Mouse (Mus musculus) urinary bladder, postnatal 10 days (tissue): Measurements from ENCODE around the gene Depdc1b.

ENCODE experiments used
- DNase-seq: peaks from one replicate; pipeline ENCODE4 v3.0.0; 2022; ENCODE audit warnings: low spot score

Depdc1b gene

GRCm38 (mm10) chr13:108448348-108448931, 132.3 kb downstream of the Depdc1b start:
- DNase-seq: no peak

DNA sequence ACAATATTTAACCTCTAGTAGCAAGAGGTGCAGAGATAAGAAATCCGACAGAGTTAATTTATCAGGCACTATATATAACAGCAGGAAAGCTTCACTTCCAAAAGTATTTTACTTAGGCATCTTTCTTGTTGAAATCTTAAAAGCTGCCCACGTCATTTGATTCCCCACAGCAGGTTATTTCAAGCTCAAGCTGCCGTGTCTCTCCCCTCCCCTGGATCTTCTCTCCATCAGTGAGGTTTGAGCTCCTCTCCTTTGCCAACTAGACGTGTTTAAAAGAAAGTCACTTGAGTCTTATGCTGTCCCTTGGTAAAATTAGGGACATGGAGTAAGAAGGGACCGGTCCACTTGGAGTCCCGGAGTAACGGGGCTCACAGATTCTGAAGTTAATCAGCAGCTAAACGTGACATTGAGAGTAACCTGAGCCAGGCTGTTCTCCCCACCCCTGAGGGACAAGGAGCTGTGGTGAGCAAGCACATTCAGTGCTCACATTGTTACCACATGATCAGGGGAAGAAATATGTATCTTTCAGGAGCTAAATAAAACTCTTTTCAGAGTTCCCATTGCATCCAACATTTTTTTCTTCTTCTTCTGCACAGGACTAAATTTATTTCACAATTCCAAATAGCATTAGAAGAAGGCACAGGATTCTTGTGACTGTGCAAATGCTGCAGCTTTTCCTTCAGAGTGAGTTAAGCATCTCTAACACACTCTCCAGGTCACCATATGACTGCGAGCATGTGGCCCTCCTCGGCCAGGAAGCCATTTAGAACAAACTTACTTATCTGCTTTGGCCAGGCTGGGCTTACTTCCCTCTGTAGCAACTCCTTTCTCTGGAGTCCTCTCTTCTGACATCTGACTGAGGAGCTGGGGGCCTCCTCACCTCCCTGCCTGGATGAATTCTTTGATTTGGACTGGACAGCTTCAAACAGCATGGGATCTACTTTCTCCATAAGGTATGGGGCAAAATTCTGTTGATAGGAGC, 133.3 kb downstream of the Depdc1b start, which contains the start of gene Pde4d:
Gene Pde4d, plus strand, starts transcription at position 833 of the 982 bp plus-strand sequence.
- DNase-seq: no peak

GRCm38 (mm10) chr13:108451122-108451521, 135.0 kb downstream of the Depdc1b start:
- DNase-seq: no peak

- no peak for DNase-seq
Measured at GRCm38 (mm10) chr13:108453064-108453919, 137.2 kb downstream of the Depdc1b start.
